Mouse (Mus musculus) midbrain, embryonic 12.5 days (tissue): ENCODE results near the gene Ago4. TPM values are rescaled to one million over a fixed set of nuclear protein-coding genes. Genes with fewer than 3 reads are reported as not detected.

Experiments used
- ATAC-seq: fragments of 200-750 bp; cut with Nextera tagmentation; 2 replicates; pipeline ENCODE4 v1.8.0; 2017; ENCODE audit warnings: low read depth, moderate TSS enrichment, moderate library complexity; ENCODE audit not compliant: low FRiP score
- H3K27ac ChIP-seq: fragments of 300-500 bp; sonication (generic); replicated peaks from 2 replicates; pipeline ENCODE4 v1.5.1; 2016; ENCODE audit warnings: mild to moderate bottlenecking
- H3K27me3 ChIP-seq: fragments of 300-500 bp; sonication (generic); 2 replicates; pipeline ENCODE4 v1.6.1; 2016; ENCODE audit warnings: mild to moderate bottlenecking
- H3K36me3 ChIP-seq: fragments of 300-500 bp; sonication (generic); 2 replicates; pipeline ENCODE4 v1.6.1; 2016
- H3K4me1 ChIP-seq: fragments of 300-500 bp; sonication (generic); 2 replicates; pipeline ENCODE4 v1.6.1; 2016
- H3K4me2 ChIP-seq: fragments of 300-500 bp; sonication (generic); replicated peaks from 2 replicates; pipeline ENCODE4 v1.6.1; 2016; ENCODE audit warnings: mild to moderate bottlenecking, moderate library complexity
- H3K4me3 ChIP-seq: fragments of 300-500 bp; sonication (generic); 2 replicates; pipeline ENCODE4 v1.5.1; 2016; ENCODE audit warnings: mild to moderate bottlenecking
- H3K9ac ChIP-seq: fragments of 300-500 bp; sonication (generic); replicated peaks from 2 replicates; pipeline ENCODE4 v1.6.1; 2016; ENCODE audit warnings: mild to moderate bottlenecking, moderate library complexity
- H3K9me3 ChIP-seq: fragments of 300-500 bp; sonication (generic); 2 replicates; pipeline ENCODE4 v1.6.1; 2016; ENCODE audit warnings: mild to moderate bottlenecking
- WGBS: fragments of 180-500 bp; shearing (Covaris S2); methylation state at CpG from one replicate; pipeline ENCODE4 v1.1.7; 2016; 5-methylcytosine and 5-hydroxymethylcytosine counted together
- polyA plus RNA-seq: library from polyadenylated mRNA; unstranded; fragments of >200 nt; fragmentation: Nextera tagmentation; extraction: Ambion mirVana; gene quantifications from 2 replicates; pipeline ENCODE4 v1.2.1, GENCODE M21; 2016

Ago4 gene
- polyA plus RNA-seq, 1 experiment from 2014 or later = 8.2 TPM

DNA sequence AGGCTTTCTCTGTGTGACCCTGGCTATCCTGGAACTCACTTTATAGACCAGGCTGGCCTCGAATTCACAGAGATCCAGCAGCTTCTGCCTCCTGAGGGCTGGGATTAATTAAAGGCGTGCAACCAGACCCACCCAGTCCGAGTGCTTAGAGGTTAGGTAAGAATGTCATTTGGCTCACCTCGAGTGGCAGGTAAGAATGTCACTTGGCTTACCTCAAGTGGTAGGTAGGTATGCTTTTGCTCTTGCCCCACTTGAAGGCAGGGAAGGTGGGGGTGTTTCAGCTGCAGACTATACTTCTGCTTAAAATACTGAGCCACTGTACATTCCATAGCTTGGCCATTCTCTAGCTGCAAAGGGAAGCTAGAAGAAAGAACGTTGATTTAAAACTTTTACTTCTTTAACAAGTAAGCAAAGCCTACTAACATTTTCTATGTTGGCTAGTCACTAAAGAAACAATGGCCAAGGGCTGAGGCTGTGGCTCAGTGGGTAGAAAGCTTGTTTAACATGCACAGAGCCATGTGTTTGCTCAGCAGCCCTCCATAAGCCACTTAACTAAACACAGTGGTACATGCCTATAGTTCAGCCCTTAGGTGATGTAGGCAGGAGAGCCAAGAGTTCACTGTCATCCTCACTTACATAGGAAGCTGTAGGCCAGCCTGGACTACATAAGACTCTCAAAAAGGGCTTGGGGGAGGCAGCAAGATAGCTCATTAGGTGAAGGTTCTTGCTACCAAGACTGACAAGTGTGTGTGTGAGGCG is 20.8 kb downstream of the Ago4 start:
- H3K36me3 ChIP-seq = peaks cover 51% of the 10 kb centered on the region
- H3K4me1 ChIP-seq = no peaks in the 10 kb centered on the region
- H3K27me3 ChIP-seq = no peaks in the 10 kb centered on the region
- no peaks in the 10 kb centered on the region for H3K9me3 ChIP-seq
- no peak overlapping the region for H3K4me3 ChIP-seq
- WGBS = 86% methylated on average over 6 of the region's 6 CpGs
- no peak overlapping the region for H3K27ac ChIP-seq
- H3K9ac ChIP-seq = no peak overlapping the region
- ATAC-seq = no peak
- no peak overlapping the region for H3K4me2 ChIP-seq

DNA sequence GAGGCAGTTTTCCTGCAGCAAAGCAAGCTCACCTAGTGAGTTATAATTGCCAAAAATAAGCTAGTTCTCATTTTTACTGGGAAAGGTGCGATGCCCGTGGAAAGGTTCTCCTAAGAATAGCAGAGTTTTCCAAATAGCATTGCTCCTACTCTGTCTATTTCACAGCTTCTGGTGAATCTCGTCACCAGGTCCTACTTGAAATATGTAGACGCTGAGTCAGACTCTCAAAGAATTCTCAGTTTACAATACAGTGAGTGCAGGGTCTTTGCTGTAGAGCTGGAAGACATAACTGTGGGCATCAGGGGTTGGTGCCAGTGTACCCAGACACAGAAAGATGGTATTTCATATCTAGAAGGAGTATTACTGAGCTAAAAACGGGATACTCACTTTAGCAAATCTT is 22.3 kb downstream of the Ago4 start:
- H3K9me3 ChIP-seq = no peaks in the 10 kb centered on the region
- H3K27me3 ChIP-seq = no peaks in the 10 kb centered on the region
- H3K4me1 ChIP-seq = no peaks in the 10 kb centered on the region
- ATAC-seq = no peak
- H3K9ac ChIP-seq = no peak overlapping the region
- no peak overlapping the region for H3K4me2 ChIP-seq
- WGBS = 90% methylated on average over 5 of the region's 5 CpGs
- H3K36me3 ChIP-seq = peaks cover 48% of the 10 kb centered on the region
- no peak overlapping the region for H3K4me3 ChIP-seq
- no peak overlapping the region for H3K27ac ChIP-seq

DNA sequence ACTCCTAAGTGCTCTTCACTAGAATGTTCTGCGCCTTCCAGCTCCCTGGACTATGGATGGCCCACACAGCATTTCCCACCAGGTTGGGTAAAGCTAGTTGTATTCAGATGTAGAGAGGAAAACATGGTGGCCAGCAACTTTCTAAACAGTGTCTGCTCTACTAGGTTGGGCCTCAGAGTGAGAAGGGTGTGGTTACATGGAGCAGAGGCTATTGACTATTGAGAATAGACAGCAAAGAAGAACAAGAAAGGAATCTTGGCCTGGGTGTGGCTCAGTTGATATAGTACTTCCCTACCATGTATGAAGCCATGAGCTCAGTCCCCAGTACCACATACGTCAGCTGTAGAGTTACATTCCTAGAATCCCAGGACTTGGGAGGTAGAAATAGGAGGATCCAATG is 24.2 kb downstream of the Ago4 start:
- H3K27me3 ChIP-seq = no peaks in the 10 kb centered on the region
- peaks cover 48% of the 10 kb centered on the region for H3K36me3 ChIP-seq
- H3K9me3 ChIP-seq = no peaks in the 10 kb centered on the region
- no peak overlapping the region for H3K4me3 ChIP-seq
- no peaks in the 10 kb centered on the region for H3K4me1 ChIP-seq
- 91% methylated on average over 2 of the region's 2 CpGs for WGBS
- no peak overlapping the region for H3K27ac ChIP-seq
- no peak overlapping the region for H3K9ac ChIP-seq
- no peak for ATAC-seq
- H3K4me2 ChIP-seq = no peak overlapping the region

DNA sequence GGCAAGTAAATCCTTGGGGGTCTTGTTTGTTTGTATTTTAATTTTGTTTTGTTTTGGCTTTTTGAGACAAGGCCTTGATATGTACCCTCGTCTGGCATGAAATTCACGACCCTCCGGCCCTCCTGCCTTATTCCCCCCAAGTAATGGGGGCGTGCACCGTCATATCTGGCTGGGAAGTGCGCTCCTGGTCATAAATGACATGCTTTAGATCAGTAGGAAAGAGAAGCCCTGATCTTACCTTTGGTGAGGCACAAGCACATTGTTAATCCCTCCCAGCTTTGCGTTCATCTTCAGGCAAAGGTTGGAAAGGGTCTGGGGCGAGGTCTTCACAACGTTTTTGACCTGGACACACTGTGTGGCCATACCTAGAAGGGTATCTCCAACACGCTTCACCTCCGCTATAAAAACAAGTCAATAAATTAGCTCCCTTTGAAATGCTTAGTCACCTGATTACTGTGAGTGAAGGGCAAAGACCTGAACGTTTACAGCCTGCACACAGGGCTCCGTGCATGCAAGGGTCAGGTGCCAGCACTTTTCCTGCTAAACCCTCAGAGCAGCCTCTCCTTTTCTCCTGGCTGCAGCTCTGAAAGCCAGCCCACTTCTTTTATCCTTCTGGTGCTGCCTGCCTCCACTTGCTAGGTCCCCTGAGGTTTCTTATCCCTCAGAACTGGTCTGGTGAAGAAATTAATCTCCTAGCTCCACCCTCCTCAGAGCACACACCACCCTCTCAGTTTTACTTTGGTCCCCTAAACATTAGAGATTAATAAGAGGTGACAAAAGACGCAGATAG is 25.0 kb downstream of the Ago4 start:
- H3K9ac ChIP-seq = no peak overlapping the region
- 79% methylated on average over 14 of the region's 14 CpGs for WGBS
- H3K27ac ChIP-seq = no peak overlapping the region
- no peak for ATAC-seq
- H3K27me3 ChIP-seq = no peaks in the 10 kb centered on the region
- no peak overlapping the region for H3K4me3 ChIP-seq
- H3K9me3 ChIP-seq = no peaks in the 10 kb centered on the region
- H3K4me2 ChIP-seq = no peak overlapping the region
- no peaks in the 10 kb centered on the region for H3K4me1 ChIP-seq
- H3K36me3 ChIP-seq = peaks cover 55% of the 10 kb centered on the region

DNA sequence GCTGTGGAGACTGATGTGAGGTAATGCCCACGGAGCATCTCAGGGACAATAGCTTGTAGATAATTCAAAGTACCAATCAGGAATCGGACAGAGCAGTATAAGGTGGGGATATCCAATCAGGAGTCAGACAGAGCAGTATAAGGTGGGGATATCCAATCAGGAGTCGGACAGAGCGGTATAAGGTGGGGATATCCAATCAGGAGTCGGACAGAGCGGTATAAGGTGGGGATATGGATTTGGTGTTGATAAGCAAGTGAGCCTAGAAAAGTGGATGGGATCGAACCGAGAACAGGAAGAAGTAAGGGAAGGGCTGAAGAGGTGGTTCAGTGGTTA is 30.3 kb downstream of the Ago4 start:
- no peaks in the 10 kb centered on the region for H3K27me3 ChIP-seq
- H3K36me3 ChIP-seq = peaks cover 28% of the 10 kb centered on the region
- H3K4me2 ChIP-seq = no peak overlapping the region
- no peaks in the 10 kb centered on the region for H3K9me3 ChIP-seq
- H3K4me1 ChIP-seq = no peaks in the 10 kb centered on the region
- no peak overlapping the region for H3K9ac ChIP-seq
- ATAC-seq = no peak
- WGBS = 62% methylated on average over 8 of the region's 8 CpGs
- H3K27ac ChIP-seq = no peak overlapping the region
- H3K4me3 ChIP-seq = no peak overlapping the region

DNA sequence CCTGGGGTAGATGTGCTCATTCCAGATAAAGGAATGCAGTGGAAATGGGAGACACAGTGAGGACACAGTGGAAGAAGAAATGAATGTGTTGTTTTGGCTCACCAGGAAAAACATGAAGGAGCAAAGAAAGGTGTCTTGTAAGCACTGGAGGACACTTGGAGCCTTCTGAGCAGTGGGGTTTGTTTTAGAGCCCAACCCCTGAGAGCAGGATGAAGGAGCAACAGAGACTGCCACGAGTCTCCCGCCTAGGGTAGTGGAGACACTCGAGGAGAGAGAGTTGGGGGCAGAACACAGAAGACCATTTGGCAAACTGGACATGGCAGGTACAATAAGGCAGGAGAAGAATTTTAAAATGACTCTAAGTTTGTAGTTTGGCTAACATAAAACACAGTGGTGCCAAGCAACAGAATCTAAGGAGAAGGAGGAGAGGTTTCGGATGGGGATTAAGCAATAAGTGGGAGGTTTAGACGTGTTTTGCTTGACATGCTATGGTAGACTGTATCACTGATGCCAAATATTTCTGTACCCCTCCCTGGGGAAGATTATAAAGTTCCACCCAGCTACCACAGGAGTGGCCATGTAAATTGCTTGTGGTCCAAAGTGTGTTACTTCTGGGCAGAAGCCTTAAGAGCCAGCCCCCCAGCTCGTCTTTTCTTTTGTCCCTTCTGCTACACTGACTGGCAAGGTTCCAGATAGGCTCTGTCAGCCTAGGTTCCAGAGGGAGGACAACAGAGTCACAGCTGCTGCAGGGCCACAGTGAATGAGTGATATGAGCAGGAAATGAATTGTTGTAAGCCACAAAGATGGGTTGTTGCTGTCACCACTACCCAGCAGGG is 30.9 kb downstream of the Ago4 start:
- no peak overlapping the region for H3K4me3 ChIP-seq
- H3K27me3 ChIP-seq = no peaks in the 10 kb centered on the region
- H3K4me2 ChIP-seq = no peak overlapping the region
- ATAC-seq = no peak
- H3K27ac ChIP-seq = no peak overlapping the region
- 72% methylated on average over 6 of the region's 6 CpGs for WGBS
- H3K36me3 ChIP-seq = peaks cover 26% of the 10 kb centered on the region
- no peaks in the 10 kb centered on the region for H3K4me1 ChIP-seq
- H3K9me3 ChIP-seq = no peaks in the 10 kb centered on the region
- no peak overlapping the region for H3K9ac ChIP-seq

DNA sequence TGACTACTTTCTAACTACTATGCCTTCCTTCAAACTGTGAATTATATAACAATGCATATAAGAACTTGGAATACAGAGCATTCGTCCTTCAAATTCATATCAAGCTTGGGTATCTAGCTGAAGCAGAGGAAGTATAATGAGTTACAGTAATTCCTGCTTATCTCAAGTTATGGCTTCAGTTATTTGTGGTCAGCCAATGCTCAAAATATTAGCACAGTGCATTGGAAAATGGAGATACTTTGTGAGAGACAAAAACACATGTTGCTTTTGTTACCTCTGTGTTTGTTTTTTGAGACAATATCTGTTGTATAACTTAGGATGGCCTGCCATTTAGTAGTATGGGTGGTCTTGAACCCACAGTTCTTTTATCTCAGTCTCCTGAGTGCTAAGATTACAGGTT is 34.7 kb downstream of the Ago4 start:
- Histone ChIP-seq H3K9ac (no peak overlapping the region), H3K4me3 (no peak overlapping the region), H3K36me3 (peaks cover 15% of the 10 kb centered on the region), H3K4me1 (no peaks in the 10 kb centered on the region), H3K4me2 (no peak overlapping the region), H3K27me3 (no peaks in the 10 kb centered on the region), H3K27ac (no peak overlapping the region), H3K9me3 (no peaks in the 10 kb centered on the region)
- no peak for ATAC-seq
- 75% methylated on average over 1 of the region's 1 CpGs for WGBS

DNA sequence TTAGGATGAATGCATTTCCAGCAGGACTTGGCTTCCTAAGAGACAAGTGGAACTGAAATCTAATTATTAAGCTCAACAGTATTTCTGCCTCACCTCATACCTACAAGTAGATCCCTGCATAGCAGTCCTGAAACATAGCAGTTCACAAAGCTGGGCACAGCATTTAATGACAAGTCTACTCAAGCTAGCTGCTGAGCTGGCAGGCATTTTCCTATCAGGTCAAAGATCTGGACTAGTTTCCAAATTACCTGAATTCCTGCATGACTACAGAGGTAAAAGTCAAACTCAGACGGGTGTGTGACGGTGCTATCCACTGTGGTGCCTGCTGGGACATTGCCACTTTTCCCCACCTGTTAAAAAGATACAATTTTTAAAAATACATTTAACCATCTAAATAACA is 36.3 kb downstream of the Ago4 start:
- Histone ChIP-seq H3K9ac (no peak overlapping the region), H3K4me3 (no peak overlapping the region), H3K36me3 (peaks cover 22% of the 10 kb centered on the region), H3K4me1 (no peaks in the 10 kb centered on the region), H3K27me3 (no peaks in the 10 kb centered on the region), H3K27ac (no peak overlapping the region), H3K4me2 (no peak overlapping the region), H3K9me3 (no peaks in the 10 kb centered on the region)
- no peak for ATAC-seq
- whole genome bisulfite sequencing = 89% methylated on average over 2 of the region's 2 CpGs

DNA sequence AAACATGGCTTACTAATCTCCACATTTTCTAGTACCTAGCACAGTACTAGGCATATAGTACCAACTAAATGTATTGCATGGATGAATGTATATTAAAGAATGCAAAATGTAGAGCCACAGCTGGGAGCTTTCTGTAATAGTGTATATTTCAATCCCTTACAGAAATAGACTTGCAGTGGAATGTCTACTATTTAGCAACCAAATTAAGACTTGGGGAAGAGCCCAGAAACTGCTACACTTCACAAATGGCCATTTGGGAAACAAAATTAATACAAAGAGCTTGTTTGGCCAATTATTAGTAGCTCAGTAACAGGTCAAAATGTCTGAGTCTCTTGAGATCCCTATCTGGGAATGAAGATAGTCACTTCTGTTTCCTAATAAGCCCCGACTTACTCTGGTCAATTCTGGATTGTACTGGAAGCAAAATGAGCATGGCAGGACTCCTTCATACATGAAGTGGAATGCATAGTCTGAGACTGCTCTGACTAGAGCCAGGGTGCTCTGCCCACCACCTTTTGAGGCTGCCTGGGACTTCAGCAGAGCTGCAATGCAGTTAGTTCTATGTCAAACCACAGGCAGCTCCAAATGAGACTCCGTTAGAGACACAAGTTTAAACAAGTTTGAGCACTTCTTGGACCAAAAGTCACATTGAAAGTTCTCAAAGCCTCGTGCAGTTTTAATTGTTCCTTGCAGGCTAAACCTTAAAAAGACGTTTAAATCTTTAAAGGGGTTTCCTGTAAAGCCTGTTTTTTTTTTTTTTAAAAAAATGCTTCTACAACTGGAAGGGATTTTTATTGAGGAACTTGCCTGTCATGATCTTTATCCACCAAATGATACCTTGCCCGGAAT is 37.1 kb downstream of the Ago4 start:
- no peaks in the 10 kb centered on the region for H3K4me1 ChIP-seq
- H3K27ac ChIP-seq = no peak overlapping the region
- peaks cover 23% of the 10 kb centered on the region for H3K36me3 ChIP-seq
- H3K4me2 ChIP-seq = no peak overlapping the region
- H3K9me3 ChIP-seq = no peaks in the 10 kb centered on the region
- H3K27me3 ChIP-seq = no peaks in the 10 kb centered on the region
- H3K4me3 ChIP-seq = no peak overlapping the region
- no peak overlapping the region for H3K9ac ChIP-seq
- ATAC-seq = no peak
- WGBS = 83% methylated on average over 5 of the region's 5 CpGs

DNA sequence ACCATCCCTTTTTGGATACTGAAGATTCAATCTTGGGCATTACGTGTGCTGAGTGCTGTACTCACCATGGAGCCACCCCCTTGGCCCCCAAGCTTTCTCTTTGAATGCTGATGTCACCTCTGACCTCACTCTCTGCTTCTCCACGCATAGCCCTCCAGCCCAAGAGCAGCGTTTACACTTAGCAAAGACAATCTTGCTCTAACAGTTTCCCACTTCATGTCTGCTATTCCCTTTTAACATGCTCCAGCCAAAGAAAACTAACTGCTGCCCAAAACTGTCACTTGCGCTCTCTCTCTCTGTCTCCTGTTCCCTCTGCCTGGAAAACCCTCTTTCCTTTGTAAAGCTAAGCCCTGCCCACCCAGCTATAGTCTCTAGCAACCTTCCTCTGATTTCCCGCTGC is 37.8 kb downstream of the Ago4 start:
- Histone ChIP-seq H3K36me3 (peaks cover 30% of the 10 kb centered on the region), H3K9me3 (no peaks in the 10 kb centered on the region), H3K27me3 (no peaks in the 10 kb centered on the region), H3K27ac (no peak overlapping the region), H3K4me1 (no peaks in the 10 kb centered on the region), H3K9ac (no peak overlapping the region), H3K4me2 (no peak overlapping the region), H3K4me3 (no peak overlapping the region)
- no peak for ATAC-seq
- WGBS = 59% methylated on average over 5 of the region's 5 CpGs

DNA sequence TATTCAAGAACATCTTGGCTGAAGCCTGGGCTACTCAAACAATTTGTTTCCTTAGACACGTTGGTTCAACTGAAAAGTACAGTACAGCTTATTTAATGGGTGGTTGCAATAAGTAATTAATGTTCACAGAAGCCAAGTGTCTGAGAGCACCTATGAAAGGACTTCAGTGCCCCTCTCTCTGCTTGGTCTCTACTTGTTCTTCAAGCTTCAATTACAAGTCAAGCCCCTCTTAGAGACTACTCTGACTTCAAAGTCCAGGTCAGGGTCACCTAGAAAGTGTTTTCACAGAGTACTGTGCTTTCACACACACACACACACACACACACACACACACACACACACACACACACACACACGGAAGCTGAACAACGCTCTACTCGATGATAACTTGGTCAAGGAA is 39.9 kb downstream of the Ago4 start:
- Histone ChIP-seq H3K9me3 (no peaks in the 10 kb centered on the region), H3K4me2 (no peak overlapping the region), H3K4me3 (no peak overlapping the region), H3K9ac (no peak overlapping the region), H3K27ac (no peak overlapping the region), H3K27me3 (no peaks in the 10 kb centered on the region), H3K36me3 (peaks cover 30% of the 10 kb centered on the region), H3K4me1 (no peaks in the 10 kb centered on the region)
- no peak for ATAC-seq
- 79% methylated on average over 4 of the region's 4 CpGs for WGBS
